Mouse (Mus musculus): ENCODE results near the gene Rbfox2.
A peak's percentile ranks its signal among the peaks of the same experiment; 100 is the strongest.
"Not testable (repeated sequence)": the region's sequence is repeated elsewhere in the genome, so short reads cannot be mapped to it uniquely, and the experiment has no call there.

Rbfox2 gene

DNA sequence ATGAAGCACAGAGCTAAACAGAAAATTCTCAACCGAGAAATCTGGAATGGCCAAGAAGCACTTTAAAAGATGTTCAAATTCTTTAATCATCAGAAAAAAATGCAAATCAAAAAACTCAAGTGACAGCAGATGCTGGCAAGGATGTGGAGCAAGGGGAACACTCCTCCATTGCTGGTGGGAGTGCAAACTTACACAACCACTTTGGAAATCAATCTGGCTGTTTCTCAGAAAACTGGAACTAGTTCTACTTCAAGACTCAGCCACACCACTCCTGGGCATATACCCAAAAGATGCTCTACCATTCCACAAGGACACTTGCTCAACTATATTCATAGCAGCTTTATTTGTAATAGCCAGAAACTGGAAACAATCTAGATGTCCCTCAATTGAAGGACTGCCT, 37.3 kb downstream of the Rbfox2 start:
- not testable (repeated sequence) for DNase-seq

DNA sequence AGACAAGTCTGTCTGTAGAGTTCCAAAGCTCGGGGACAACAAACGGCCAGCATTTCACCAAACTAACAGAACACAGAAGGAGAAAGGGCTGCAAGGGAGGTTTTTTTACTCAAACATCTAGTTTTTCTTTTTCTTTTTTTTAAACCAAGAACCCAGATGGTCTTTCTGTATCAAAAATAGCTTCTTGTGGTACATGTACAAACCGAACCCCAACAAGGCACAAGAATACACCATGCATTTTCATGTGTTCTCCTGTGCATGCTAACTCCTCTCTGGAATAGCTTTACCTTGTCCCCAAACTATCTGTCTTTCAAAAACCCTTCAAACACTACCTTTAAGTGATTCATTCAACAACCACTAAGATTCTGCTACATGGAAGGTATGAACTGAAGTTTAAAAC, 38.4 kb downstream of the Rbfox2 start:
- DNase-seq: no peak

DNA sequence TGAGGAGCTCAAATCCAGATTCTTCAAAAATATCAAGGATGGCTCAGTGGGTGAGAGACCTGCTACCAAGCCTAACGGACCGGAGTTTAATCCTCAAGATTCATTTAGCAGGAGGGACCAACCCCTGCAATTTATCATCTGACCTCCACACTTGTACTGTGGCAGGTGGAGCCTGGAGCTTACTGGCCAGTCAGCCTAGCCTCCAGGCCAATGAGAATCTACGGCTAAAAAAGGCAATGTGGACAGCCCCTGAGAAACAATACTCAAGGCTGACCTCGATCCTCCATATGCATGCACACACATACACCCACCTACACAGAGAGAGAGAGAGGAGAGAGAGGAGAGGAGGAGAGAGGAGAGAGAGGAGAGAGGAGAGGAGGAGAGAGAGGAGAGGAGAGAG, 41.5 kb downstream of the Rbfox2 start:
- no peak for DNase-seq

DNA sequence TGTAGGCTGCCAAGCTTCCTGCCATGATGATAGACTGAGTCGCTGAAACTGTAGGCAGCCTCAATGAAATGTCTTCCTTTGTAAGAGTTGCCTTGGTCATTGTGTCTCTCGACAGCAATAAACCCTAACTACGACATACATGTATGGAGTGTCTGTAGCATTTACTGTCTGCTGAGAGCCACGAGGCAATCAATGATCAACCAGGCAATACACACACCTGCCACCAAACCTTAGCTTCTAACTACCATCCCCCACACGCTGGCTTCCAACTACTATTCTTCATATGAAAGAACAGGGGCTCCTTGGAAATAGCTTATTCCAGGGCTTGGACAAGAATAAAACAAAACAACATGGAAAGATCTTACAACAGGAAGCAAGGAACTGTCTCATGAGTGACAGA, 42.5 kb downstream of the Rbfox2 start:
- DNase-seq: no peak

DNA sequence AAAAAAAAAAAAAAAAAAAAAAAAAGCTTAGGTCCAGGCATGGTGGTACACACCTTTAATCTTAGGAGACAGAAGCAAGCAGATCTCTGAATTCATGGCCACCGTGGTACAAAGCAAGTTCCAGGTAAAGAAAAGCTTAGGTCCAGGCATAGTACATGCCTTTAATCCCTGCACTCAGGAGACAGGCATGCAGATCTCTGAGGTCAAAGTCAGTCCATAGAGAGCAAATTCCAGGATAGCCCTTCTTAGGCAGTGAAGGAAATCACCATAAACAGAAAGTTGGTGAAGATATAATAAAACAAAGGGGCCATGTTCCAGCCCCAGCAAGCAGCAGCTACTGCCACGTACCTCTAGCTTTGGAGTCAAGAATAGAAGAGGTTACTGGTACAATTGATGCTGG, 44.0 kb downstream of the Rbfox2 start:
- no peak for DNase-seq

DNA sequence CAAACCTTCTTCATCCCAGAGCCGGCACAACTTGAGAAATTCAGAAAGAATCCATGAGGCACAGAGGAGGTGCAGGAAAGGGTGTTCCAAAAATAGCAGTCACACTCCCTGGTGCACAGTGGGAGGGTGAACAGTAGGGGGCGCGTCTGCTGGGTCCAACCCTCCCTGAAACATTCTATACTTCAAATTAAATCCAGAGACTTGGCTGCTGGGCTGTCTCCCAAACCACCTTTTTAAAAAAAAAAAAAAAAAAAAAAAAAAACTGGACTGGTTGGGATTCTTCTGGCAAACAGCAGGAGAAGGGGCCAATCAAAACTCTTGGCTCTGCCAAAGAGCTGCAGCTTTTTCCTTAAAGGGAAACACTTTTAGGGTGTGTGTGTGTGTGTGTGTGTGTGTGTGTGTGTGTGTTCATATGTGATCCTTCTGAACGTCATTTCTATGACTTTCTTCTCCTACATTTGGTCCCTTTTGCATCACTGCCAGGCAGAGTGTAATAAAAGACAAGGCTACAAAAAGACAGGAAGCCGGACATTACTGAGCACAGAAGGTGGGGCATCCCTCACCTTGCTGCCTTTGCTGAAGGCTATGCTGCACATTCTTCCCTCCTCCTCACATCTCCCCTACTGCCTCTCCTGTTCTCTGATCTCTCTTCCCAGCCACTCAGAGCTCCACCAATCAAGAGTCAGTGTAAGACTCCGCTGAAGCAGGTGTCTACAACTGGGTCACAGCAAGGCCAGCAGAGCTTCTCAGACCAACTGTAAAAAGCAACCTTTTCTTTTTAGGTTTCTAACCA, 49.2 kb downstream of the Rbfox2 start:
- peak; percentile 80 to 83 for DNase-seq

DNA sequence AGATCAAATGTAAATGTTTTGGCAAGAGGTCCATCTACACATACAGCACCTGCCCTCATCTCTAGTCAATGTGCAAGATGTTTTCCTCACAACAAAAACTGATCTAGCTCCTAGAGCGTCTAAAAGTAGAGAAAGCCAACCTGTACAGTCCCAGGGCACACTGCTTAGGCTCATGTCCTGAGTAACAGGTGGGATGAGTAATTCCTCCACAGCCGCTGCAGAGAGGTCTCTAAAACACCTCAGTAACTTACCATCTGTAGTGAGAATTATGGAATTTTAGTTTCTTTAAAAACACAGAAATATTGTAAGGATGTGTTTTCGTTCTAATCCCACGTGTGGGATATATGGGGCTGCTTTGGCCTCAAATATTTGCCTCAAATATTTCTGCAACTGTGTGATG, 50.0 kb downstream of the Rbfox2 start:
- DNase-seq: no peak

DNA sequence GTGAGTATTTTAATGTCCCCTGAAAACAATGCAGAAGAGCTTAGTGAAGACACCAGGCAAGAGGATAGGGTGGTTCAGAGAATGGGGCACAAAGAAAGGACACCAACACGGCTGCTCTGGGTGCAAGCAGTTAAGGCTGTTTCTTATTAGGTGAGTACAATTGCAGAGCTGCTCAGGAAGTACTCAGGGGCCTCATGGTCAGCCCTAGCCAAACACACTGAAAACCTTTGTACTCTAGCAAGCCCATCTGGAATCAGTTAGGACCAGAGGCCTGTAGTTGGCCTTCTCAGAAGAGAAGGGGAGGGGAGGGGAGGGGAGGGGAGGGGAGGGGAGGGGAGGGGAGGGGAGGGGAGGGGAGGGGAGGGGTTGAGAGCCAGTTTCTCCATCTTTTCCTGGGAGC, 52.2 kb downstream of the Rbfox2 start:
- DNase-seq: no peak

DNA sequence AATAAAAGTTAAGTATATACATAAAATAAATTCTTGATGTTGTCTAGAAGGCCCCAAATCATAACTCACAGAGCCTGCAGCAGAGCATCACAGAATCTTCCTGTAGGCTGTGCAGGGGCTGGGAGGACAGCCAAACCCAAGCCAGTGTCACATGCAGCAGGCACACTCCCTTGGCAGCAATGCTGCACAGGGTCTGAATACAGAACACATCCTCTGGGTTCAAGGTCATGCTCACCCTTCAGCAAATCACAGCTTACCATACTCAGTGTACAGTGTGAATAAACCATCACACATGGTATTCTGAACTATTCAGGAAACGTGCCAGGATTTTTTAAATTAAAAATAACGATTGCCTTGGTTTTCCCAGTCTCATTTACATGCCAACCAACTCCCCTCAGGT, 52.7 kb downstream of the Rbfox2 start:
- peak; percentile 45 to 57 for DNase-seq

DNA sequence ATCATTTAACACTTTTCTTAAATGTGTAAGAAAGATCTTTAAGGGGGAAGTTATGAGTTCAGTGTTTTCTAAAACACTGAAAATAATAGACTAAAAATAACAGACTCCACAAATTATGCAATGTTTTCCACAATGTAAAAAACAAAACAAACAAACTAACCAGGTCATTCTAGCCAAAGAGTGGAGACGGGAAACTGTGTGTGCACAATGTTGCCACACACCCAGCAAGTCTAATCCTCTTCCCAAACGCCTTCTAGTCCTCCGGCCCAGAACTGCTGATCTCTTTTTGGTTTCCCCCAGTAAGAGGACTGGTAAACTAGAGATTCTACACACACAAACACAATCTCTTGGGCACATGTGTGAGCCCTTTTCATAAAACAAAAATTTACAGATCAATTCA, 55.1 kb downstream of the Rbfox2 start:
- DNase-seq: no peak

DNA sequence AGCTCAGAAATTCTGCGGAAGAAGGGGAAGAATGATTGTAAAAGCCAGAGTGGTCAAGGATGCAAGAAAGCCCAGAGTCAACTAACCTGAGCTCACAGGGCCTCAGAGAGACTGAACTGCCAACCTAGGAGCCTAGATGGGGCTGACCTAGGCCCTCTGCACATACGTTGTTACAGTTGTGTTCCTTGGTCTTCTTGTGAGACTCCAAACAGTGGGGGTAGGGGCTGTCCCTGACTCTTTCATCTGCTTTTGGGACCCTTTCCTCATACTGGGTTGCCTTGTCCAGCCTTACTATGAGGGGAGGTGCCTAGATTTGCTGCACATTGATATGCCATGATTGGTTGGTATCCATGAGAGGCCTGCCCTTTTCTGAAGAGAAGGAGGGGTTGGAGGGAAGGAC, 56.0 kb downstream of the Rbfox2 start:
- DNase-seq: no peak

DNA sequence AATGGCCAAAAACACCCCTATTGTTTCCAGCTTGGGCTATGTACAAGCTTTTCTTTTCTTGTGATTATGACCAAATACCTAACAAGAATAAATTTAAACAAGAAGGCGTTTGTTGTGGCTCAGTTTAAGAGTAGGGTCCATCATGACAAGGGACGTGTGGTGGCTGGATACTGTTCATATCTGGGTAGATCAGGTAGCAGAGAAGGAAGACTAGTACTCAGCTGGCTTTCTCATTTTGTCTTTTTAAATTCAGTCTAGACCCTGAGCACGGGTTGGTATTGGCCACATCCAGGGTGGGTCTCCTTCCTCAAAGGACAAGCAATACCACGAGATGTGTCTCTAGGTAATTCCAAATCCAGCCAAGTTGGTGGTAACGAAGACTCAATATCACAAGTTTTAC, 57.4 kb downstream of the Rbfox2 start:
- no peak for DNase-seq

DNA sequence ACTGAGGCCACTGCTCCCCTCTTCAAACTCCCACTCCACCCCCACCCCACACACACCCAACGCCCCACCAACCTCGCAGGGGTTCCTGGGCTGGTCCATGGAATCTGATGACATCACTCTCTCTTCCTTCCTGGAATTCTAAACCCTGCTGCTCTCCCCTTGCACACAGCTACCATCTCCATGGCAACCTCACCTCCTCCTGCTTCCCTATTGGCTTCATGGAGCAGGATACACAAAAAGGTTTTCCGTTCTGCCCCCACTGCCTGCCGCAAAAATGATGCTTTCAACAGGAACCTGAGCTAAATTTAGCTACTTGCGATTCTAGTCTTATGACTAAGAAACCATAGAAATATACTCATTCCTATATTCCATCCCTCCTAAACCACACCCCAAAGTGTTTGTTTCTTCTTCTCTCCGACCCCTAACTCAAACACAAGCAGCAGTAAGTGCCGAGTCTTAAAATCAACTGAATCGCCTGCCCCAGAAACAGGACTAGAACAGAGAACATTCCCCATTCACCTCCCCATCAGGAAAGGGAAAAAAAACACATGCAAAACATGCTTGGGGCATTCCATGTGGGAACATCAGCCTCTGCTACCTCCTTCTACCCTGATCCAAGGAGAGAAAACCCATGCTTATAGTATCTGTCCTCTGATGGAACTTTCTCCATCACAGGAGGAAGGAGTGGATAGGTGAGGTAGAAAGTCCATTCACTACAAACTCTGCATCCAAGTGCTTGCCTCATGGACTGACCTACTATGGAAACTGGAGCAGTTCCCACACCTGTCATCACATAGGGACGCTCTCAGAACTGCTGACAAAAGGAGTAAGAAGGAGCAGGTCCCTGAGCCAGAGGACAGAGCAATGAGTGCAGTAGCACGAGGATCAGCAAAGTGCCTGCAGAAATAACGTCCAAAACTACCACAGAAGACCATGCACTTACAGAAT, 61.1 kb downstream of the Rbfox2 start:
- DNase-seq: peak; percentile 78 to 85

DNA sequence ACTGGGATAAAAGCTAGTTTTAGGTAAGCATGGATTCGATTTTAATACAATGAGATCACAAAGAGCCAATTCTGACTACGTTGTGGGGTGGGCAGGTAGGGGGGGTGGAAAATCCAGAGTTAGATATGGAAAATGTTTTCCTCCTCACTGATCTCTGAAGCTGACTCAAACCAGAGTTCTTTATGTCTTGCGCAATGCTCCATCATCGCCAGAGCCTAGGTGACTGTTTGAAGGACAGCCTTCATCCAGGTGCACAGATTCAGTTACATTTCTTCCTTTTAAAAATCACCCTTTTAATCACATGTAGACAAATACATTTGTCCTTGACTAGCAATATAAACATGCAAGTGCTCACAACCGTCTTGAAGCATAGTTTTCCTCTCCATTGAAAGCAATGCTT, 62.2 kb downstream of the Rbfox2 start:
- no peak for DNase-seq

DNA sequence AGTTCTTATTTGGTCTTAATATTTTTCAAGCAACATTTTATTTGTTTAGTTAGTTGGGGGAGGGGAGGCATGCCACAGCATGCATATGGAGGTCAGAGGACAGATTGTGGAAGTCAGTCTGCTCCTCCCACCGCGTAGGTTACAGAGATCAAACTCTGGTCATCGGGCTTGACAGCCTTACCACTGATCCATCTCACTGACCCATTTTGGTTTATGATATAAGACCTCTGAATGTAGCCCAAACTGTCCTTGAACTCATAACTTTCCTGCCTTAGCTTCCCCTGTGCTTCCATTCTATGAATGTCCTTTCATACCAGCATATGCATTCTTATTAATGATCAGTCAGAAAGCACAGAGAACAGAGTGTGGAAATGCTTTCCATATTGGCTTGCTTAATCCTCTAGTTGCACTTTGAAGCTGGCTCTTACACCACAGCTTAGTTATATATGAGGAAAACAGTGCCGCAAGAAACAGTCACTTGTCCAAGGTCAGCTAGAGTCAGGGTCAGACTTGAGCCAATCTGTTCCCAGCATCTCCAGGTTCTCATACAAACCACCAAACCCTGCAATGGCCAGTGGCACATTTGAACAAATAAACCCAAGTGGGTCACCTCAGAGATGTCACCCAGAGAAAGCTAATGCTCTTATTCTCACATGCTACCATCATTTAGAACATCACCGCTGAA, 62.8 kb downstream of the Rbfox2 start:
- DNase-seq: peak in 1 of 2 experiments; percentile 33

DNA sequence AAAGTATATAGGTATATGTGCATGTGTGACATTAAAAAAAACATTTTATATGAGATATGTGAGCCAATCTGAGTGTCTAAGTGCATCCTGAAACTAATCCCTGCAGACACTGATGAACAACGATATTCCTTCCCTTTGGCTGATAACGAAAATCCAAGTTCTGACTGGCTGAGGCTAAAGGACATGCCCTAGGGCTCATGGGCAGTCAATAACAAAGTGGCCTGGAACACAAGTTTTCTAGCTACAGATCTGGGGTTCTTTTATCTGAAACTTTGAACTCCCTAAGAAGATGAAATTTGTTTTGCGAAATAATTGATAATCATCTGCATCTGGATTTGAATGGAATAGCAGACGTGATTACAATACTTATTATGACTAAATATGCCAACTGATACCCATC, 66.2 kb downstream of the Rbfox2 start:
- no peak for DNase-seq

DNA sequence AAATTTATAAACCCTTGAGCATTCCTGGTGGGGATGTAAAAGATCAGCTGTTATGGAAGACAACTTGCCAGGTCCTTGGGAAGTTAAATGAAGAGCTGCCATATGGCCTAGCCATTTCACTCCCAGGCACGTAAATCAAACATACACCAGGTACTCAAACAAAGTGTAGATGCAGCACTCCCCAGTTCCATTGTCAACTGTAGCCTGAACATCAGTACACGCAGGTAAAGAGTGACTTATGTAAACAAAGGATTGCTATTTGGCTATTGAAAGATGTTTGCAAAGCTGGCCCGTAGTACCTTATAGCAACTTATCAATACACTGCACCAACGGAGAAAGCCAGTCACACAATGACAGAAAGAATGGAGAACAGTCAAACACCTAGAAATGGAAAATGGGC, 67.2 kb downstream of the Rbfox2 start:
- no peak for DNase-seq

DNA sequence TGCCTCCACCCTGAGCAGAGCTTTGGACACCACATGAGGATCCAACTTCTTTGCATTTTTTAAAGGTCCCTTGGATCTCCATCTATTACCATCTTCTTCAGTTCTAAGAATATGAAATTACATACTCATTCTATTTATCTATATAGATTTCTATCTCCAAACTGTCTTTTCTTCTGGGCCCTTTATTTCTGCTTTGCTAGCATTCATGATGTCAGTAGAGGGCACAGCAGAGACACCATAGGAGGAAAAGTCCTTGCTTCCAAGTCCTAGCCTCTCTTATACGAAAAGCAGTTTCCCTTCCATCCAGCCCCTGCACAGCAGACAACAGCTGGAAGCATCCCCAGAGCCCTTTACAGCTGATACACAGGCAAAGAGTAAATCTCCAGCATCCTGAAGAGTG, 69.1 kb downstream of the Rbfox2 start:
- DNase-seq: no peak

DNA sequence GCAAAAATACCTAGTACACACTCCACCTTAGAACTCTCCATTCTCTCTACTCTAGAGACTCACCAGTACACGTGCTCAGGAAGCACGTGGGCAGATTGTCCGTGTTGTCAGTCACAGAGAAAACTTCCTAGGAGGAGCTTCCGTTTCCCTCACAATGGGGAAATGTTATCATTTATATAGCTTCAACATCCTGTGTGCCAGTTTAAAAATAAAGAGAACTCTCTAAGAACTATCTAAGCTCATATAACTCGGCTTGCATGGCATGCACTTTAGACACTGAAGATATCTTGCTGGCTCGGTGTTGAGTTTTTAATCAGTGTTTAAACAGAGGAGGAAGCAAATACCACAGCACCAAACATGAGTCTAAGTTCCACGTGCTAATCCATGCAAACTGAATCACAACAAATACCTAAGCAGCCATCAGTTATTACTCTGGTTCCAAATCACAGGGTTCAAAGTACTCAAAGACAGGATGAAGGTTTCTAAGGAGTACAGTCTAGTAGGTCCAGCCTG, 70.7 kb downstream of the Rbfox2 start:
- no peak for DNase-seq

DNA sequence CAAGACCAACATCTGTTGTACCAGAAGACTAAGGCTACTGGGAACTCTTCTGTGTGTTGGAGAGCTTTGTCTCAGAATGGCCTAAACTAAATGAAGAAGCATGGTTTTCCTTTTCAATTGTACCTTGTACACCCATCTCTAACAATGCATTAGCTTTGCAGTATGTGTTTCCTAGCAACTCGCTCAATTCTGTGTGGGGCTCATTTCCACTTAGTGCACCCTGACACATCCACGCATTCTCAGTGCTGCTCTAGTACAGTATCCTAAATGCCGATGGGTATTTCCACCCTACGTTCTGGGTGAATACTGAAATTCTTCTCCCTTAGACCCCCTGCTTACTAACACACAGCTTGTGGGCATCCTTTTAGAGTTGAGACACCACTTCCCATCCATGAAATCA, 71.3 kb downstream of the Rbfox2 start:
- no peak for DNase-seq

DNA sequence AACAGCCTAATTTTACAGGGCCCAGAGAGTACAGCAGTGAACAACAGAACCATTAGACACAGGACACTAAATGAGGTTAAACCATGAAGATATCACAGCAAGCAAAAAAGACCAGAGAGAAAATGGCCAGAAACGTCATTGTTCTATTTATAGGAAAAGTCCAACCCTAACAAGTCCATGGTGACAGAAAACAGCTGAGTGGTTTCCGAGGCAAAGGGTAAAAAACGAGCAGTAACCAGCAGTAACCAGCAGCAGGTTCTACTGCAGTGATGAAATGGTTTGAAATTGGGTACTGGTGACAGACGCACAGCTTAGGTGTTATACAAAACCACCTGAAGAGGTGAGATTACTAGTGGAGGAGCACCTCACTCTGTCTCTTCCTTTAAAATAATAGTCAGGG, 72.5 kb downstream of the Rbfox2 start:
- DNase-seq: no peak

DNA sequence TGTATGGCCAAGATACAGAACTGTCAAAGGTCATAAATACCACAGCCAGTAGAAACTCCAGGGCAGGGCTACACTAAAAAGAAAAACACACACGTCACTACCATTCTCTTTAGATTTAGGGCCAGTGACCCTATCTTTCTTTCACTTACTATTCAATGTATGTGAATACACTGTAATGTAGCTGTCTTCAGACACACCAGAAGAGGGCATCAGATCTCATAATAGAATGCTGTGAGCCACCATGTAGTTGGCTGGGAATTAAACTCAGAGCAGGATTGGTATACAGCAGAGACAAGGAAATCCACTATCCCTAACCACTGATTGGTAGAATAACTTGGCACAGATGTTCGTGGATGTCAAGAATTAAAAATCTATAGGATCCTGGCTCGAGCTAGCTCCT, 76.7 kb downstream of the Rbfox2 start:
- no peak for DNase-seq

DNA sequence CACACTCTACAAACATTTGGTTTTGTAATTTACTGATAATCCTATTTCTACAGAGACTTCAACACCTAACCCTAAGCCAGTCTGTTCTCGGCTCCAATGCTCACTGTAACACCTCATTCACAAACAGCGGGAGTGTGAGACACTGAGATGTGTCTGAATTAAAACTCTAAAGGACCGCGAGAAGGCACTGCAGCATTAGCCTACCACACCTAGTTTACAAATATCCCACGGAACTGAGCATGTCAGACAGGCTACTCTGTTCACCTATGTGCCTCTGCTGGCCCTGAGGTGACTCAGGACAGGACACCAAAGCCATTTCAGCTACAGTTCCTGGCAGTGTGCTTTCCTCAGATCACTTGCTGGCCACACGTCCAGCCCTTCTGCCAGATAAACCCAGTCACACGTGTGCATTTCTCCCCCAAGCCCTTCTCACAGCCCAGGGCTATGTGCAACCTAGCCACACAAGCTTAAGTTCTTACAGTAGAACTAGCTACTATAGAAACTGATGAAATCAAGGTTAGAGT, 79.9 kb downstream of the Rbfox2 start:
- DNase-seq: peak; percentile 36 to 41
